Mouse (Mus musculus) frontal cortex, postnatal 36 days (tissue): ENCODE results near the gene Dscaml1.

ENCODE experiments used
- DNase-seq, 2 experiments: peaks; one replicate each; pipeline ENCODE4 v3.0.0; 2022; ENCODE audit warnings: low spot score in 2 of 2

Dscaml1 gene

DNA sequence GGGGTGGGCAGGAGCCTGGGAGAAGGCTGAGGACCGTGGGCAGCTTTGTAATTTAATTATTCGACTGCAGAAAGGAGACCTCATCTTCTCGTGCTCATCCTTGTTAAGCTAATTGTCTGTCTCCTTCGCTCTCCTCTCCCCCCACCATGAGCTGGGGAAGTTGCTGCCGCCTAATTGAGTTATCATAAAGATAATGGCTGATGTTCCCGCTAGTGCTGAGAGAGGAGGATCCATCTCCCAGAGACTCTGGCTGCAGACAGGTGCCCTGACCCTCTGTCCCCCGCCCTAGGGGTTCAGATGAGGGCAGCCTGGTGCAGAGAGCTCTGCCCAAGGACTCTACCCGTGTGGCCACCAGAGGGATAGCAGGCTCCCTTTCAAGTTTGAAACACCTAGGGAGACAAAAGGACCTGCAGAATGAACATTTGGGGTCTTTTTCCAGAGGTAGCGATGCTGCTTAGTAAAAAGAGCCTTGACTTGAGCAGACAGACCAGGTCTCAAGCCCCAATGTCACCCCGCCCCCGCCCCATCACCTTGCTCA, 256.1 kb downstream of the Dscaml1 start:
- no peak for DNase-seq

DNA sequence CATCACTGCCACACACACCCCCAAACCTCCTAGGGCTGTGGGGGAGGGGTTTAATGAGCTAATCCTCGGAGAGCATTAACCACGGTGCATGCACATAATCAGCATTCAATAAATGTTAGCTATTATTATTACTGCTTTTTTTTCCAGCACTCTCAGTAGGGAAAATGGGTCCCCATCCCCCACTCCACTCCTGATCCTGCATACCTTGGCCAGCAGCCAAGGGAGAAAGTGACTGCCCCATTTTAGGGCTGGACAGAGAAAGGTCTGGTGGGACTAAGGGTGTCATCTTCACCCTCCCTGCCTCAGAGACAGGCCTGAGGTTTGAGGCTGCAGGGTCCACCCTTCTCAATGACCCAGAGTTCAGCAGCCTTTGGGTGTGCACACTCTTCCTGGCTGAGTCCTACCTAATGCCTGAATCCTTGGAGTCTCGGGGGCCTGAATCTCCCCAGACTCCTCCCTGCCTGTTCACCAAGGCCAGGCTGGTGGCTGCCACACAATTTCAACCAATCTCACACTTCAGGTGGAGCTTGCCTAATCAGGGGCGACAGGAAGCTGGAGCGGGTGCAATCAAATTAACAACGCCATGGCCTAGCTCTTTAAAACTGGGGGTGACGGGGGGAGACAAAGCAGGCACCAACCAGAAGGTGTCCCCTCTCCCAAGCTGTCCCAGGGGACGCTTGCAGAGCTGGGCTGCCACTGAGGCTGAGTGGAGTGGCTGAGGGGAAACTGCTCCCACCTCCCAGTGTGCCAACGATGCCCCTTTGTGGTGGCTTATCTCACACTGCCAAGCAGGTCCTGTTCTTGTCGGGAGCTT, 267.2 kb downstream of the Dscaml1 start:
- no peak for DNase-seq

GRCm38 (mm10) chr9:45694256-45694655, 267.8 kb downstream of the Dscaml1 start:
- no peak for DNase-seq

GRCm38 (mm10) chr9:45699171-45699570, 272.7 kb downstream of the Dscaml1 start:
- no peak for DNase-seq

- peak in 1 of 2 experiments; percentile 34 for DNase-seq
These were observed 276.8 kb downstream of the Dscaml1 start for GRCm38 (mm10) chr9:45703236-45703635.

GRCm38 (mm10) chr9:45704441-45704840, 278.0 kb downstream of the Dscaml1 start:
- DNase-seq, result no peak

DNA sequence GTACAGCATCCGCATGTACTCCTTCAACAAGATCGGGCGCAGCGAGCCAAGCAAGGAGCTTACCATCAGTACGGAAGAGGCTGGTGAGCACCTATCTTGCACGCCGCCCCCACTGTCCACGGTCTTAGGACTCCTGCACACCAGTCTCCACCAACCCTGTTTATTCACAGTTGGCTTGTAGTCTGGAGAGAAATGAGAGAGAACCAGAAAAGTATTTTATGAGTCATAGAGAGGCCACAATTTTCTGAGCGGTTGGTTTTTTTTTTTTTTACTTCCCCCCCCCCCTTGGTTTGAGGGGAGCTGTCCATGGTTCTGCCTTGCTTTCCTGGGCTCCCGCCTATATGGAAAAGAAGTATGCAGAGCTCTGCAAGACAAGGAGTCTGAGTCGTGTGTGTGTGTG, 283.9 kb downstream of the Dscaml1 start:
- DNase-seq, result peak; percentile 23 to 26

GRCm38 (mm10) chr9:45715387-45715786, 289.0 kb downstream of the Dscaml1 start:
- DNase-seq, result no peak

GRCm38 (mm10) chr9:45719997-45720396, 293.6 kb downstream of the Dscaml1 start:
- no peak for DNase-seq

DNA sequence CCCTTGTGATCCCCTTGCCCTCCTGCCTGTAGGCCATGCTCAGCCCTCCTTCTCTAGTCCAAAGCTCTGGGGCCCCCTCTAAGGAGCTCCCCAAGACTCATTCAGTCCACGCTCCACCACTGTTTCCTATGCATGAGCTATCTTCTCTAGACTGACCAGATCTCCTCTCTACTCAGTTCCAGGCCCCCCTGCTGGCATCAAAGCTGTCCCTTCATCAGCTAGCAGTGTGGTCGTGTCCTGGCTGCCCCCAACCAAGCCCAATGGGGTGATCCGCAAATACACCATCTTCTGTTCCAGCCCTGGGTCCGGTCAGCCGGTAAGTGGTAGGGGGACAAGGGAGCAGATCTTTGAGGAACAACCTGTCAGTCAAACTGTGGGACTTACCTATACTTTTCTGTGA, 305.4 kb downstream of the Dscaml1 start:
- DNase-seq, result no peak

GRCm38 (mm10) chr9:45733246-45733645, 306.8 kb downstream of the Dscaml1 start:
- DNase-seq, result no peak

DNA sequence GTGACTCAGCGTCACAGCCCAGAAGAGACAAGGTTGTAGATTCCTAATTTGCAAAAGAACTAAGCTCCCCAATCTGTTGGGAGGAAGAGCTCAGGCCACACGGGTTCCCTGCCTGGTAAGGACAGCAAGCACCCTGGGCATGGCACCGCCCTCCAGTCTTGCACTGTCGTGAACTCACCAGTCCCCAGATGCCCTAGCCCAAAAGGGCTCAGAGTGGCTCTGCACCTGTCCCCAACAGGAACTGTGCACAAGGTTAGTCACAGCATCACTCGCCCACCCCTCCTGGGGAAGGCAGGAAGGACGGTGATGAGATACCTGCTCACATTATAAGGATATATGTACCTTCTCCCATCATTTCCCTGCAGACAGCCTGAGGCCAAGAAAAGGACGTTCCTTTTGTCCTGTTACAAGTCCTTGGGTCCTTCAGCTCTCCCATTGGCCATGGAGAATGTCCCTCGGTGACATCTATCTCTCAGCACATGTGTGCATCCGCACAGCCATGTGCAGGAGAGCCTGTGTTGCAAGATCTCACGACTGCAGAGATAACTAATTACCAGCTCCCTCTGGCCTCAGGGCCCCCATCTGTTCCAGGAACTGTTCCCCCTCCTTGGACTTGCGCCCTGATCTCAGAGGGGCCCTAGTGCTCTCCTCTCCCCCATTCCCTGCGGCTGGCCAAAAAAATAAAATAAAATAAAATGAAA, 312.7 kb downstream of the Dscaml1 start:
- DNase-seq, result no peak

GRCm38 (mm10) chr9:45739702-45740583, 313.5 kb downstream of the Dscaml1 start:
- no peak for DNase-seq

- DNase-seq, result no peak
These were observed 314.2 kb downstream of the Dscaml1 start for GRCm38 (mm10) chr9:45740584-45740980.

GRCm38 (mm10) chr9:45745451-45745850, 319.0 kb downstream of the Dscaml1 start:
- DNase-seq, result no peak

DNA sequence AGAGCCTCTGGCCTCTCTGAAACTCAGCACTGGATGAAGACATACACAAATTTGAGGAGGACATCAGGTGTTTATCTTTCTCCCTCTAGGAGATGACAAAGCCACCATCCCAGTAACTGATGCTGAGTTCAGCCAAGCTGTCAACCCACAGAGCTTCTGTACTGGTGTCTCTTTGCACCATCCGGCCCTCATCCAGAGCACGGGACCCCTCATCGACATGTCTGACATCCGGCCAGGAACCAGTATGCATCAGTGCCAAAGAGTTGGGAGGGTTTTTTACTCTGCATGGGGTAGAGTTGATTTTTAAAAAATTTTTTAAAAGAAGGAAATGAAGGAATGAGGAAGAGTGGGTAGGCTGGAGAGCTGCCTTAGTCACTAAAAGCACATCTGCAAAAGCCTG, 323.5 kb downstream of the Dscaml1 start:
- DNase-seq, result no peak

GRCm38 (mm10) chr9:45754452-45755091, 328.1 kb downstream of the Dscaml1 start:
- peak; percentile 80 to 88 for DNase-seq

GRCm38 (mm10) chr9:45766195-45766594, 339.8 kb downstream of the Dscaml1 start:
- peak; percentile 4 to 17 for DNase-seq

- DNase-seq, result no peak
These were observed 340.7 kb downstream of the Dscaml1 start for GRCm38 (mm10) chr9:45767155-45767554.

DNA sequence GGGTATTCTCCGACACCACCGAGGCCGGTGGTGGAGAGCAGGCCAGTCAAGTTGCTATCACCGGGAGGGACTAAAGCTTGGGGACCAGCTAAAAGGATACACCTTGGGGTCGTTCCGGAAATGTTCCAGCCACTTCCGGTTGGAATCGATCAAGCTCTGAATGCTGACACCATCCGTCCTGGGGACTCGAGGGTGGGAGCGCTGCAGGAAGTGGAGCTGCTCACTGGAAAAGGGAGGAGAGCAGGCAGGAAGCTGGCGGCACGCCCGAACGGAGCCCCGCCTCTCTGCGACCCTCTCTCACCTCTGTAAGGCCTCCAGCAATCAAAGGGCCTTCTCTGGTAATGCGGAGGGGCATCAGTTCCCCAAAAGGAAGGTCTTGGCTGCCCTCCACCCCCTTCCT, 342.0 kb downstream of the Dscaml1 start:
- no peak for DNase-seq

- no peak for DNase-seq
These were observed 343.2 kb downstream of the Dscaml1 start for GRCm38 (mm10) chr9:45769596-45769995.
